Mouse (Mus musculus): ENCODE results near the gene Fabp2.

Fabp2 gene

GRCm38 (mm10) chr3:122894772-122895171 lies at the start of gene Fabp2:
TSS of gene Fabp2 (plus strand) at chr3:122895072.
- no peak for DNase-seq (ENCODE audit: low spot score in 2 of 2)

GRCm38 (mm10) chr3:122848410-122849034 lies 46.4 kb upstream of the Fabp2 start:
- DNase-seq (ENCODE audit: low spot score in 2 of 2): no peak

GRCm38 (mm10) chr3:122855149-122855548 lies 39.7 kb upstream of the Fabp2 start:
- DNase-seq (ENCODE audit: low spot score in 2 of 2): no peak

- no peak for DNase-seq (ENCODE audit: low spot score in 2 of 2)
Measured at GRCm38 (mm10) chr3:122859829-122860228, 35.0 kb upstream of the Fabp2 start.

- DNase-seq (ENCODE audit: low spot score in 2 of 2): no peak
Measured at GRCm38 (mm10) chr3:122860573-122861498, 34.0 kb upstream of the Fabp2 start.

- no peak for DNase-seq (ENCODE audit: low spot score in 2 of 2)
Measured at GRCm38 (mm10) chr3:122865092-122865491, 29.8 kb upstream of the Fabp2 start.

GRCm38 (mm10) chr3:122868270-122868669 lies 26.6 kb upstream of the Fabp2 start:
- no peak for DNase-seq (ENCODE audit: low spot score in 2 of 2)

- no peak for DNase-seq (ENCODE audit: low spot score in 2 of 2)
Measured at GRCm38 (mm10) chr3:122871596-122871995, 23.3 kb upstream of the Fabp2 start.

GRCm38 (mm10) chr3:122876870-122877269 lies 18.0 kb upstream of the Fabp2 start:
- DNase-seq (ENCODE audit: low spot score in 2 of 2): no peak

- DNase-seq (ENCODE audit: low spot score in 2 of 2): no peak
Measured at GRCm38 (mm10) chr3:122877543-122877942, 17.3 kb upstream of the Fabp2 start.

- DNase-seq (ENCODE audit: low spot score in 2 of 2): no peak
Measured at GRCm38 (mm10) chr3:122878705-122879315, 16.1 kb upstream of the Fabp2 start.

GRCm38 (mm10) chr3:122887505-122888301 lies 7.2 kb upstream of the Fabp2 start:
- no peak for DNase-seq (ENCODE audit: low spot score in 2 of 2)

- DNase-seq (ENCODE audit: low spot score in 2 of 2): no peak
Measured at GRCm38 (mm10) chr3:122888371-122888819, 6.5 kb upstream of the Fabp2 start.

- DNase-seq (ENCODE audit: low spot score in 2 of 2): no peak
Measured at GRCm38 (mm10) chr3:122895189-122895731, 388 bp downstream of the Fabp2 start.

- no peak for DNase-seq (ENCODE audit: low spot score in 2 of 2)
Measured at GRCm38 (mm10) chr3:122898254-122898653, 3.4 kb downstream of the Fabp2 start.

GRCm38 (mm10) chr3:122903746-122904433 lies 9.0 kb downstream of the Fabp2 start:
- DNase-seq (ENCODE audit: low spot score in 2 of 2): peak in 1 of 2 experiments; percentile 12

- DNase-seq (ENCODE audit: low spot score in 2 of 2): no peak
Measured at GRCm38 (mm10) chr3:122907841-122908240, 13.0 kb downstream of the Fabp2 start.

GRCm38 (mm10) chr3:122915493-122915892 lies 20.6 kb downstream of the Fabp2 start:
- DNase-seq (ENCODE audit: low spot score in 2 of 2): no peak

- DNase-seq (ENCODE audit: low spot score in 2 of 2): no peak
Measured at GRCm38 (mm10) chr3:122916191-122916680, 21.4 kb downstream of the Fabp2 start.

- no peak for DNase-seq (ENCODE audit: low spot score in 2 of 2)
Measured at GRCm38 (mm10) chr3:122918672-122919071, 23.8 kb downstream of the Fabp2 start.

Measured in right cerebral cortex, postnatal 36 days (tissue).